Mouse (Mus musculus) embryonic facial prominence, embryonic 13.5 days (tissue): Measurements from ENCODE around the gene Lin37. TPM values are rescaled to one million over a fixed set of nuclear protein-coding genes. Genes with fewer than 3 reads are reported as not detected.
A peak's percentile ranks its signal among the peaks of the same experiment; 100 is the strongest.

Experiments
- ATAC-seq: fragments of 200-750 bp; cut with Nextera tagmentation; 2 replicates; pipeline ENCODE4 v1.8.0; 2017; ENCODE audit warnings: low read depth; ENCODE audit not compliant: insufficient number of reproducible peaks, insufficient read depth, low FRiP score, low TSS enrichment
- H3K27ac ChIP-seq: fragments of 300-500 bp; sonication (generic); 2 replicates; pipeline ENCODE4 v1.5.1; 2015; ENCODE audit warnings: moderate library complexity, mild to moderate bottlenecking, inconsistent platforms
- H3K27me3 ChIP-seq: fragments of 300-500 bp; sonication (generic); 2 replicates; pipeline ENCODE4 v1.6.1; 2015; ENCODE audit warnings: mild to moderate bottlenecking, inconsistent platforms
- H3K36me3 ChIP-seq: fragments of 300-500 bp; sonication (generic); 2 replicates; pipeline ENCODE4 v1.6.1; 2015; ENCODE audit warnings: mild to moderate bottlenecking, inconsistent platforms
- H3K4me1 ChIP-seq: fragments of 300-500 bp; sonication (generic); 2 replicates; pipeline ENCODE4 v1.6.1; 2015; ENCODE audit warnings: inconsistent platforms
- H3K4me2 ChIP-seq: fragments of 300-500 bp; sonication (generic); 2 replicates; pipeline ENCODE4 v1.6.1; 2015; ENCODE audit warnings: moderate library complexity, mild to moderate bottlenecking, inconsistent platforms
- H3K4me3 ChIP-seq: fragments of 300-500 bp; sonication (generic); 2 replicates; pipeline ENCODE4 v1.5.1; 2015; ENCODE audit warnings: mild to moderate bottlenecking, inconsistent platforms
- H3K9ac ChIP-seq: fragments of 300-500 bp; sonication (generic); 2 replicates; pipeline ENCODE4 v1.6.1; 2015; ENCODE audit warnings: mild to moderate bottlenecking, inconsistent platforms
- H3K9me3 ChIP-seq: fragments of 300-500 bp; sonication (generic); 2 replicates; pipeline ENCODE4 v1.6.1; 2016; ENCODE audit warnings: inconsistent platforms
- WGBS: fragments of 180-500 bp; shearing (Covaris S2); methylation state at CpG from one replicate; pipeline ENCODE4 v1.1.7; 2015; ENCODE audit warnings: mixed read lengths; 5-methylcytosine and 5-hydroxymethylcytosine counted together
- polyA plus RNA-seq: library from polyadenylated mRNA; unstranded; fragments of >200 nt; fragmentation: Nextera tagmentation; extraction: Ambion mirVana; gene quantifications from 2 replicates; pipeline ENCODE4 v1.2.1, GENCODE M21; 2015

The Lin37 gene
- polyA plus RNA-seq: 44.1 and 47.7 TPM in 2 replicates

DNA sequence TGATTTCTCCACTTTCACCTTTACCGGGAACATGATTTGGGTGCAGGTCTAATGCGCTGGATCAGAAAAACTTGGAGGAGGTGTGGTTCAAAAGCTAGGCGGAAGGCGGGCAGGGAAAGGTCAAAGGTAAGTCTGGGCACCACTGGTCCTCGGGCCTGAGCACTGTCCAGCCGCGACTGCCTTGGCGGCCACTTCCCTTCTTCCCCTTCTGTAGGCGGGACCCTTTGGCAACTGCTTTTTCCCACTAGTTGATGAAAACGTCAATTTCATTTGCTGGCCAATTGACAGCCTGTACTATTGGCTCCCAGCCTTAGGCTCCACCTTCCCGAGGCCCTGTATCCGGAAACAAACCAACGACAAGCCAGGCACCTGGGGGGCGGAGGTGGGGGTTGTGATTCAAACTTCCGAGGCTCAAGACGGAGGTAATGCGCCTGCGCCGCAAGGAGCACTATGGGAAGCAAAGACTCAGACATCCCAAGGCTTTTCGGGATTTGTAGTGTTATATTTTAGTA is at the start of gene Lin37:
TSS of gene Lin37 (minus strand) at position 396 of the 512 bp plus-strand sequence.
- no peak within 1 kb of the TSS; the same call in 1 of the 2 replicates for H3K27ac ChIP-seq
- peak within 1 kb of the TSS; percentile 85 for H3K9ac ChIP-seq
- H3K4me2 ChIP-seq: peak within 1 kb of the TSS; percentile 94
- peak; percentile 82 for ATAC-seq
- 0% methylated on average over 20 of the region's 20 CpGs for WGBS
- H3K4me1 ChIP-seq: peaks cover 37% of the 10 kb centered on the region
- no peaks in the 10 kb centered on the region for H3K27me3 ChIP-seq
- no peaks in the 10 kb centered on the region for H3K9me3 ChIP-seq
- H3K4me3 ChIP-seq: peak within 1 kb of the TSS; percentile 69
- peaks cover 30% of the 10 kb centered on the region for H3K36me3 ChIP-seq

DNA sequence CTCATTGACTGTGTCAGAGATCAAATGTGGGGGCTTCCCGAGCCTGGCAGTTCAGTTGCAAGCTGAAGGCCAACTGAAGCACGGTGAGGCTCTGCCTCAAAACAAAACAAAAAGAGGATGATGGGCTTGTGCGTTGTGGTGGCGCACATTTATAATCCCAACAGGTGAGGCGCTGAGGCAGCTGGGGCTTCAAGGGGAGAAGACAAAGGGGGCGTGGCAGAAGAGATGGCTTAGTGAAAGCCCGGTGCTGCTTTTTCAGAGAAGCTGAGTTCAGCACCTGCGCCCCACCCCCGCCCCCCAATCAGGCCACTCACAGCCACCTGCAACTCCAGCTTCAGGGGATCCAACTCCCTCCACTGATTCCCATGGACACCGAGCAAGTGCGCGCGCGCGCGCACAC is 48.8 kb upstream of the Lin37 start:
- ATAC-seq: no peak
- 47% methylated on average over 16 of the region's 16 CpGs for WGBS

DNA sequence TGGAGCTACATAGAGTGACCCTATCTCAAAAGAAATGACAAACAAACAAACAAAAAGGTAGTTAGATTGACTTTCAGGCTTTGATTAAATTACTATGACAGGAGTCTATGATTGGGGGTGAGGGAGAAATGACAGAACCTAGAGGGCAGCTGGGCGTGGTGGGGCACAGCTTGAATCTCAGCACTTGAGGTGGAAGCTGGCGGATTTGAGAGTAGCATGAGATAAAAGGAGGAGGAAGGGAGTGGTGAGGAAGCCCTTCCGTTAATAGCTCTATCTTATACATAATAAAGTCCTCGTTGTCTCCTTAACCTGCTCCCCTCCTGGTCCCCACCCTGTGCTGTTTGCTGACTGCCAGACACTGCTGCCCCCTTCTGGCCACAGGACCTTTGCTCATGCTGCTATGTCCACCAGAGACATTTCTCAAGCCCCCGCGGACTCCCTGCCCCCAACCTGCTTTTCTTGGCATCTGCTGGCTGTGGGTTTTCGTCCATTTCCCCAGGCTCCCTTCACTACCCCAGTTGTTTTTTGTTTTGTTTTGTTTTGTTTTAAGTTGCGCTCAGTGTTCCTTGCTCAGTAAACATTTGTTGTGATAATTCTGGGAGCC is 48.2 kb upstream of the Lin37 start:
- Histone ChIP-seq H3K4me2 (no peak overlapping the region), H3K4me1 (no peaks in the 10 kb centered on the region), H3K27me3 (no peaks in the 10 kb centered on the region), H3K9ac (no peak overlapping the region), H3K9me3 (no peaks in the 10 kb centered on the region), H3K4me3 (no peak overlapping the region), H3K27ac (no peak overlapping the region), H3K36me3 (no peaks in the 10 kb centered on the region)
- 24% methylated on average over 8 of the region's 8 CpGs for WGBS
- ATAC-seq: no peak

More for the DNA sequence above, 48.8 kb upstream of the Lin37 start:
- no peak overlapping the region for H3K27ac ChIP-seq
- no peaks in the 10 kb centered on the region for H3K36me3 ChIP-seq
- no peak overlapping the region for H3K4me2 ChIP-seq
- H3K4me1 ChIP-seq: no peaks in the 10 kb centered on the region
- no peak overlapping the region for H3K9ac ChIP-seq
- no peaks in the 10 kb centered on the region for H3K9me3 ChIP-seq
- H3K4me3 ChIP-seq: no peak overlapping the region
- no peaks in the 10 kb centered on the region for H3K27me3 ChIP-seq

DNA sequence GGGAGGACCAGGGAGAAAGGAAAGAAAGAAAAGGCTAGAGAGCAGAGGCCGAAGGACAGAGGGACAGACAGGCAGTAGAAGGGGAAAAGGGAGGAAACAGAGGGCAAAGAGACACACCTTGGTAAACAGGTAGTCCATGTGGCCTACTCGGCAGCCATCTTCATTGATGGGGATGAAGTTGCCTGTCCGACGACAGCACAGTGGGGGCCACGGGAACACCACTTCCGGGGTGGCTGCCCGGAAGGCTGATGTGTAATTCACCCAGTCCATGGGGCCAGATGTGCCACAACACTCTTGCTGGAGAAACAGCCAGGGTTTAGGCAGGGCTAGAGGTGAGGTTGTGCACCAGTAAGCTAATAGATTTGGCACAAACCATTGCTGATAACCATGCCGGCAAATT is 45.3 kb upstream of the Lin37 start:
- H3K4me2 ChIP-seq: no peak overlapping the region
- no peak overlapping the region for H3K4me3 ChIP-seq
- no peaks in the 10 kb centered on the region for H3K4me1 ChIP-seq
- 0 out of 2 replicates have a peak overlapping the region, but pooled peaks have one; percentile 36 for H3K9ac ChIP-seq
- ATAC-seq: no peak
- H3K27me3 ChIP-seq: no peaks in the 10 kb centered on the region
- H3K36me3 ChIP-seq: no peaks in the 10 kb centered on the region
- no peaks in the 10 kb centered on the region for H3K9me3 ChIP-seq
- no peak overlapping the region for H3K27ac ChIP-seq
- WGBS: 91% methylated on average over 8 of the region's 8 CpGs

DNA sequence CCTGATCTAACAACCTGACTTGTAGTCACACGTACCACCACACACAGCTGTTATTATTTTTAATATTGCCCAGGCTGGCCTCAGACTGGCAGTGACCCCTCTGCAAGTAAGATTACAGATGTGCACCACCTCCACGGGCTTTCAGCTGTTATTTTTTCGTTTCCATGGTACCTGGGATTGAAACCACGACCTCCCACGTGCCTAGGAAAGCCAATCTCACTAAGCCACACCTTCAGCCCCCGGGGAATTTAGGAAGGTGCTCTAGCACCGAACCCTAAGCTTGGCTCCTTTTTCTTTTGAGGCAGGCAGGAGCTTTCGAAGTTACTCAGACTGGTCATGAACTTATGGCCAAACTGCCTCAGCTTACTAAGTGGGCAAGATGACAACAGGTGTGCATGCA is 44.8 kb upstream of the Lin37 start:
- no peaks in the 10 kb centered on the region for H3K9me3 ChIP-seq
- no peaks in the 10 kb centered on the region for H3K4me1 ChIP-seq
- no peak overlapping the region for H3K4me2 ChIP-seq
- 34% methylated on average over 8 of the region's 8 CpGs for WGBS
- H3K4me3 ChIP-seq: no peak overlapping the region
- H3K36me3 ChIP-seq: no peaks in the 10 kb centered on the region
- no peak for ATAC-seq
- H3K27me3 ChIP-seq: no peaks in the 10 kb centered on the region
- 0 out of 2 replicates have a peak overlapping the region, but pooled peaks have one; percentile 36 for H3K9ac ChIP-seq
- H3K27ac ChIP-seq: no peak overlapping the region

DNA sequence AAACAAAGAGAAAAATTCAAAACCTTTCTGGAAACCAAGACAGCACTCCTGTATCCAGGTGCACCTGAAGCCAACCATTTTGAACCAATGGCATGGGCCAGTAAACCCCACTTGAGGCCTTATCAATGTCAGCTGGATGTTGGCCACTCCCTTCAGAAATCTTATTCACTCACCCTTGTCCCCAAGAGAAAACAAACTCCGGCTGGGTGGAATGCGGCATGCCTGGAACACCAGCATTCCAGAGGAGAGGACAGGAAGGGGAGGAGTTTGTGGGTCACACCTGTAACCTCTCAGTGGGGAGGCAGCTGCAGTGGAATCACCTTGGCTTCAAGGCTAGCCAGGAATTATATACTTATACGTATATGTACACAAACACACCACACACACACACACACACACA is 42.9 kb upstream of the Lin37 start:
- no peak overlapping the region for H3K4me3 ChIP-seq
- H3K27ac ChIP-seq: no peak overlapping the region
- no peaks in the 10 kb centered on the region for H3K27me3 ChIP-seq
- ATAC-seq: no peak
- H3K4me1 ChIP-seq: no peaks in the 10 kb centered on the region
- WGBS: 15% methylated on average over 3 of the region's 3 CpGs
- no peaks in the 10 kb centered on the region for H3K36me3 ChIP-seq
- H3K4me2 ChIP-seq: no peak overlapping the region
- H3K9me3 ChIP-seq: no peaks in the 10 kb centered on the region
- H3K9ac ChIP-seq: no peak overlapping the region

DNA sequence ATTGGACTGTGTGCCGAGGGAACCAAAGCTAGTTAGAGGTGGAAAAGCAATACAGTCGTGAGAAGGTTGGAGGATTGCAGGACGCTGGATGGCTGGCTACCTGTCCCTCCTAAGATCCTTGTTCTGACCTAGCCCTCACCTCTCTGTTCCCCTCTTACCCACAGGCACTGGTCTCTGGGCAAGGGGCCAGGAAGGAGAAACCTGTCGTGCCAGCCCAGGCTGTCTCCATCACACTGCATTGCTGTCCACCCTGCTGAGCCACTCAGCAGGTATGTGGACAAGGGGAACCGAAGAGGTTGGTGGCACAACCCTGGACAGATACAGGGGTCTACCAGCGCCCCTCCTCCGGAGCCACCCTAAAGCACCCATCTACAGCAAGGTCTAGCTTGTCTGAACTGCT is 41.0 kb upstream of the Lin37 start:
- 0 out of 2 replicates have a peak overlapping the region, but pooled peaks have one; percentile 48 for H3K27ac ChIP-seq
- H3K4me1 ChIP-seq: no peaks in the 10 kb centered on the region
- no peaks in the 10 kb centered on the region for H3K27me3 ChIP-seq
- no peak overlapping the region for H3K9ac ChIP-seq
- no peaks in the 10 kb centered on the region for H3K36me3 ChIP-seq
- no peaks in the 10 kb centered on the region for H3K9me3 ChIP-seq
- 65% methylated on average over 7 of the region's 7 CpGs for WGBS
- no peak for ATAC-seq
- no peak overlapping the region for H3K4me2 ChIP-seq
- no peak overlapping the region for H3K4me3 ChIP-seq

DNA sequence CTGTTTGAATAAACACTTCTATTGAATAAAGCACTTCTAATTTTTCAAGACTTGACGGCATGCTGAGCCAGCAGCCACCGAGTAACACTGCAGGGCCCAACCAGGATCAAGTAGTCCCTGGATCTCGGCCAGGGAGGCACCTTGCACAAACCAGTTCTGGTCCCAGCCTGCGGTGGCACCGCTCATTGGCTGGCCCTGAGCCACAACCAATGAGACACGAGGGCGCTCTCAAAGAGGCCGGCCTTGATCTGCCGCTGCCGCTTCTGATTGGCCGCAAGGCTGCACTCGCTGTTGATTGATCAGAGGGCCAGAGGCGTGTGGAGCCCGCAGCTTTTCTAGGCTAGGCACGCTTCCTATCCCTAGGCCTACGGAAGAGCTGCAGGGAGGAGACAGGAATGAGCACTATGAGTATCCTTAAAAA is 40.3 kb upstream of the Lin37 start:
- Histone ChIP-seq H3K27ac (0 out of 2 replicates have a peak overlapping the region, but pooled peaks have one; percentile 48), H3K4me2 (no peak overlapping the region)

DNA sequence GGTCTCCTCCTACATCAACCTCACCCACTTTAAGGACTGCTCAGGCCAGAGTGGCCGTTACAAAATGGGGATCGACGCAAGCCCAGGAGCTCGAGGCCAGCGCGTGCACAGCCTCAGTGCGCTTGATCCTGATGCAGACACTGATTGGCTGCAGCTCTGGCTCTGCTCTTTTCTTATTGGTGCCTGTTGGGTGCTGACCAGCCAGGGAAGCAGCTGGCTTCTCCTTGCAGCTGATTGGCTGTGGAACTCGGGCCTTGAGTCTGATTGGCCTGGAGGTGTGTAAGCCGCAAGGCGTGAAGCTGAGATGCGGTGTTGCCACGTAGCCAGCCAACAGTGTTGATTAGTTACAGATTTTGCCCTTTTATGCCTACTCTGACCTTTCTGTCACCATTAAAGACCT is 39.1 kb upstream of the Lin37 start, which contains the start of gene Zbtb32:
TSS of gene Zbtb32 (minus strand) at position 124 of the 400 bp plus-strand sequence.
- H3K9ac ChIP-seq: no peak within 1 kb of the TSS
- H3K9me3 ChIP-seq: no peaks in the 10 kb centered on the region
- H3K4me3 ChIP-seq: no peak within 1 kb of the TSS
- H3K27me3 ChIP-seq: no peaks in the 10 kb centered on the region
- no peaks in the 10 kb centered on the region for H3K36me3 ChIP-seq
- H3K27ac ChIP-seq: no peak within 1 kb of the TSS; the same call in 1 of the 2 replicates
- H3K4me2 ChIP-seq: no peak within 1 kb of the TSS
- ATAC-seq: no peak
- 92% methylated on average over 12 of the region's 12 CpGs for WGBS
- H3K4me1 ChIP-seq: no peaks in the 10 kb centered on the region

More for the DNA sequence above, 40.3 kb upstream of the Lin37 start:
- no peaks in the 10 kb centered on the region for H3K9me3 ChIP-seq
- H3K27me3 ChIP-seq: no peaks in the 10 kb centered on the region
- H3K4me3 ChIP-seq: no peak overlapping the region
- H3K36me3 ChIP-seq: no peaks in the 10 kb centered on the region
- 2% methylated on average over 16 of the region's 16 CpGs for WGBS
- peak; percentile 87 for ATAC-seq
- H3K4me1 ChIP-seq: no peaks in the 10 kb centered on the region
- H3K9ac ChIP-seq: no peak overlapping the region

DNA sequence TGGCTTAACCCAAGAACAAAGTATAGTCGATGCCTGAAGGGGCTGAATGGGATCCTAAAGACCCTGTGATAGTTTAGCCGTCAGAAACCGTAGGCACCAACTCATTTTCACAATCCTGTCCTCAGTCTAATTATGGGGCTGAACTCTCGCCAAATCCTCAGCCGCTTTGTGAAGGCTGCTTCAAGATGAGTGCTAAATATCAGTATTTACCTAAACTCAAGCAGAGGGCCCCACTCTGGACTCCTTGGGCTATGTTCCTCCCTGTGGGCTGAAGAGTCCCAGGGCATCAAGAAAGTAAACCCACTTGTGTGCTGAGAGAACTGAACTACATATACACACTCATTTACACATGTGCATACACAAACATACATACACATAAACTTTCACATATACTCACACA is 37.2 kb upstream of the Lin37 start:
- H3K27ac ChIP-seq: no peak overlapping the region
- WGBS: 61% methylated on average over 5 of the region's 5 CpGs
- H3K4me1 ChIP-seq: no peaks in the 10 kb centered on the region
- no peaks in the 10 kb centered on the region for H3K27me3 ChIP-seq
- ATAC-seq: no peak
- no peak overlapping the region for H3K4me3 ChIP-seq
- H3K36me3 ChIP-seq: no peaks in the 10 kb centered on the region
- H3K9me3 ChIP-seq: no peaks in the 10 kb centered on the region
- no peak overlapping the region for H3K4me2 ChIP-seq
- H3K9ac ChIP-seq: no peak overlapping the region

DNA sequence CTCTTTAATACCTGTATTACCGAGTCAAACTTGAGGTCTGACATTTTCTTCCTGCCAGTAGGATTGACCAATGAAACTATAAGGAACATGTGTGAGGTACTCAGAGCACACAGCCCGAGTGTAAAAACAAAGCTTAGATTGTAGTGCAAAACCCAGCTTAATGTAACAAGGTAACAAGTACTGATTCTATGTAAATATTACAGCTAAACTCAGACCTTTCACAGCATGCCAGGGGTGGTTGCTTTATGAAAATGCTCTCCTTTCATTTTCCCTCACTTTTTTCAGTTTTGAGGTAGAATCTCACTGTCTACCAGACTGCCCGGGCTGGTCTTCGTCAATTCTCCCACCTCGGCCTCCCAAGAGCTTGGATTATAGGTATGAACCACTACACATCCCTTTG is 36.5 kb upstream of the Lin37 start:
- H3K4me1 ChIP-seq: no peaks in the 10 kb centered on the region
- 72% methylated on average over 5 of the region's 5 CpGs for WGBS
- H3K27me3 ChIP-seq: no peaks in the 10 kb centered on the region
- H3K27ac ChIP-seq: no peak overlapping the region
- no peaks in the 10 kb centered on the region for H3K9me3 ChIP-seq
- ATAC-seq: no peak
- no peak overlapping the region for H3K4me2 ChIP-seq
- no peak overlapping the region for H3K4me3 ChIP-seq
- H3K9ac ChIP-seq: no peak overlapping the region
- H3K36me3 ChIP-seq: no peaks in the 10 kb centered on the region

DNA sequence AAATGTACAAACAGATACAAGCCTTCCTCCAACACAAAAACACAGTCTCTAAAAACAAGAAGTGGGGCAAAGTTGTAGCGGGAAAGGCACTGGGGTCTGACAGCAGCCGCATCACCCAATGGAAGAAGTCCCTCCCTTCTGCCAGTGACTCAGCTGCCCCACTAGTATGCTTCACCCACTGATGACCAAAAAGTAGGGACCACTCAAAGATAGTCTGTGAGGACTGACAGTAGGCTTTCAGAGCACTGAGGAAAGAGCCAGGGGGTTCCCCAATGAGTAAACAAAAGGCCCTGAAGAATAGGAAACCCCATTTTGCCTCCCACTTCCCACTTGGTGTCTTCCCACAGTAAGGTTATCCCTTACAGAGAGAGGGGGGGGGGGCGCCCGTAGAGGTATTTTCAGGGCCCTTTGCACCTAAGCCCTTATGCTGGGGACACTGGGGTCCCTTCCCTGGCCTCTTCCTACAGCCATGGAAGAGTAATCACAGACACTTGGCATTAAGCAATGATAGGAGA is 34.9 kb upstream of the Lin37 start:
- Histone ChIP-seq H3K4me3 (no peak overlapping the region), H3K36me3 (no peaks in the 10 kb centered on the region), H3K27me3 (no peaks in the 10 kb centered on the region), H3K9ac (no peak overlapping the region), H3K9me3 (no peaks in the 10 kb centered on the region), H3K27ac (no peak overlapping the region), H3K4me1 (peaks cover 5% of the 10 kb centered on the region), H3K4me2 (no peak overlapping the region)
- no peak for ATAC-seq
- 59% methylated on average over 4 of the region's 4 CpGs for WGBS
